ENCODE assay signal across 15 mouse cellular contexts in genomic region chr2:110172456-110172855, GRCm38 (mm10).
A peak's percentile ranks its signal among the peaks of the same experiment; 100 is the strongest.
DNase-seq lines count a peak whose midpoint lies in the region; ATAC-seq lines count a peak whose summit lies in the region.
"Had no signal": no experiment of that assay in that cellular context is flagged by ENCODE, and none has a peak within 500 bp of the region (broad histone marks: within the 10 kb centered on the region; RNA-seq: fewer than 3 reads in every experiment).

No protein-coding gene starts in this region.

- no peak for DNase-seq in embryonic facial prominence, embryonic 10.5 days (ENCODE audit: low spot score)
- peak; percentile 52 for DNase-seq in kidney, adult 9 months
- DNase-seq in kidney, postnatal 14 days, result no peak
- peak; percentile 49 for DNase-seq in adrenal gland, postnatal 10 days
- no peak for DNase-seq in layer of hippocampus, postnatal 10 days (ENCODE audit: low spot score in 2 of 2)
- DNase-seq in midbrain, embryonic 10.5 days (ENCODE audit: low spot score), result no peak
- DNase-seq: forebrain, postnatal 0 days; heart, postnatal 10 days; thymus, postnatal 36 days had no signal

- H3K9me3 ChIP-seq in embryonic facial prominence, embryonic 15.5 days (replicated peaks), result no peaks in the 10 kb centered on the region
- no peaks in the 10 kb centered on the region for H3K9me3 ChIP-seq in embryonic facial prominence, embryonic 10.5 days
- no peaks in the 10 kb centered on the region for H3K9me3 ChIP-seq in midbrain, embryonic 10.5 days (replicated peaks)
- H3K9me3 ChIP-seq: midbrain, embryonic 12.5 days; stomach, embryonic 15.5 days had no signal

- no peak overlapping the region for H3K9ac ChIP-seq in embryonic facial prominence, embryonic 15.5 days
- H3K9ac ChIP-seq: forebrain, postnatal 0 days; midbrain, embryonic 12.5 days; stomach, embryonic 15.5 days had no signal

- H3K27me3 ChIP-seq in embryonic facial prominence, embryonic 15.5 days, result no peaks in the 10 kb centered on the region
- no peaks in the 10 kb centered on the region for H3K27me3 ChIP-seq in embryonic facial prominence, embryonic 10.5 days (replicated peaks; ENCODE audit: low read depth, poor library complexity, severe bottlenecking)
- no peaks in the 10 kb centered on the region for H3K27me3 ChIP-seq in midbrain, embryonic 10.5 days (ENCODE audit: low read depth, poor library complexity, severe bottlenecking)
- H3K27me3 ChIP-seq: midbrain, embryonic 12.5 days; stomach, embryonic 15.5 days had no signal

- H3K4me1 ChIP-seq in embryonic facial prominence, embryonic 15.5 days, result peaks cover 24% of the 10 kb centered on the region
- H3K4me1 ChIP-seq in embryonic facial prominence, embryonic 10.5 days, result peaks cover 20% of the 10 kb centered on the region
- H3K4me1 ChIP-seq in midbrain, embryonic 10.5 days, result peaks cover 16% of the 10 kb centered on the region

- 0 out of 2 replicates have a peak overlapping the region, but pooled peaks have one; percentile 73 for H3K27ac ChIP-seq in embryonic facial prominence, embryonic 15.5 days (replicated peaks)
- H3K27ac ChIP-seq in embryonic facial prominence, embryonic 10.5 days (replicated peaks), result no peak overlapping the region
- no peak overlapping the region for H3K27ac ChIP-seq in midbrain, embryonic 10.5 days (replicated peaks)
- H3K27ac ChIP-seq: midbrain, embryonic 12.5 days had no signal

- no peak overlapping the region for H3K4me3 ChIP-seq in embryonic facial prominence, embryonic 15.5 days (replicated peaks)
- no peak overlapping the region for H3K4me3 ChIP-seq in embryonic facial prominence, embryonic 10.5 days
- no peak overlapping the region for H3K4me3 ChIP-seq in midbrain, embryonic 10.5 days
- H3K4me3 ChIP-seq: midbrain, embryonic 12.5 days; stomach, embryonic 15.5 days had no signal

- no peak; the same call in 1 of the 2 replicates for ATAC-seq in embryonic facial prominence, embryonic 15.5 days (ENCODE audit: insufficient number of reproducible peaks, low FRiP score, low TSS enrichment, low read depth)
- 0 out of 2 replicates have a peak, but pooled peaks have one; percentile 20 for ATAC-seq in megakaryocyte progenitor cell, adult 5-6 weeks (replicated peaks; ENCODE audit: poor library complexity)
- ATAC-seq: forebrain, postnatal 0 days; lung, postnatal 0 days had no signal

- H3K36me3 ChIP-seq in embryonic facial prominence, embryonic 15.5 days, result no peaks in the 10 kb centered on the region
- no peaks in the 10 kb centered on the region for H3K36me3 ChIP-seq in embryonic facial prominence, embryonic 10.5 days (replicated peaks)
- H3K36me3 ChIP-seq in midbrain, embryonic 10.5 days, result no peaks in the 10 kb centered on the region
- H3K36me3 ChIP-seq: midbrain, embryonic 12.5 days; stomach, embryonic 15.5 days had no signal

- WGBS in embryonic facial prominence, embryonic 15.5 days, result 54% methylated on average over 7 of the region's 7 CpGs
- WGBS in embryonic facial prominence, embryonic 10.5 days, result 83% methylated on average over 7 of the region's 7 CpGs
- 87% methylated on average over 7 of the region's 7 CpGs for WGBS in midbrain, embryonic 10.5 days

- no peak overlapping the region for H3K4me2 ChIP-seq in embryonic facial prominence, embryonic 15.5 days (replicated peaks)
- H3K4me2 ChIP-seq: liver, embryonic 11.5 days; midbrain, embryonic 12.5 days; stomach, embryonic 15.5 days had no signal

Comparison
In these comparisons a context has a peak if more than half of its experiments do, and no peak if none do; other contexts are left out.
1. DNase-seq: peak in kidney, adult 9 months (single experiment) and adrenal gland, postnatal 10 days (single experiment); none in embryonic facial prominence, embryonic 10.5 days (single experiment), kidney, postnatal 14 days (single experiment), layer of hippocampus, postnatal 10 days (0 of 2) and midbrain, embryonic 10.5 days (single experiment).